Mouse (Mus musculus): Measurements from ENCODE around the gene Saysd1.

Saysd1 gene

GRCm38 (mm10) chr14:20138484-20139355 lies at the start of gene Saysd1:
Saysd1 (minus strand) TSS chr14:20138534.
- no peak for DNase-seq

- DNase-seq, result no peak
These were observed 47.1 kb upstream of the Saysd1 start for GRCm38 (mm10) chr14:20185426-20185825.

- DNase-seq, result no peak
These were observed 45.4 kb upstream of the Saysd1 start for GRCm38 (mm10) chr14:20183701-20184100.

GRCm38 (mm10) chr14:20182596-20182995 lies 44.3 kb upstream of the Saysd1 start:
- DNase-seq, result no peak

- DNase-seq, result peak; percentile 90 to 93
These were observed 43.2 kb upstream of the Saysd1 start, which contains the start of gene Kcnk5 for GRCm38 (mm10) chr14:20181466-20181921. Kcnk5 (minus strand) TSS chr14:20181809.

GRCm38 (mm10) chr14:20180751-20181162 lies 42.4 kb upstream of the Saysd1 start:
- peak; percentile 49 to 66 for DNase-seq

GRCm38 (mm10) chr14:20180304-20180703 lies 42.0 kb upstream of the Saysd1 start:
- no peak for DNase-seq

- no peak for DNase-seq
These were observed 41.5 kb upstream of the Saysd1 start for GRCm38 (mm10) chr14:20179731-20180280.

GRCm38 (mm10) chr14:20179080-20179479 lies 40.7 kb upstream of the Saysd1 start:
- DNase-seq, result no peak

GRCm38 (mm10) chr14:20178593-20178992 lies 40.3 kb upstream of the Saysd1 start:
- DNase-seq, result no peak

- DNase-seq, result peak; percentile 68 to 72
These were observed 39.3 kb upstream of the Saysd1 start for GRCm38 (mm10) chr14:20177494-20178123.

GRCm38 (mm10) chr14:20175705-20176104 lies 37.4 kb upstream of the Saysd1 start:
- DNase-seq, result no peak

GRCm38 (mm10) chr14:20175114-20175513 lies 36.8 kb upstream of the Saysd1 start:
- DNase-seq, result no peak

GRCm38 (mm10) chr14:20174696-20175095 lies 36.4 kb upstream of the Saysd1 start:
- no peak for DNase-seq

- DNase-seq, result no peak
These were observed 35.6 kb upstream of the Saysd1 start for GRCm38 (mm10) chr14:20173873-20174490.

GRCm38 (mm10) chr14:20172924-20173323 lies 34.6 kb upstream of the Saysd1 start:
- DNase-seq, result no peak

- DNase-seq, result no peak
These were observed 34.2 kb upstream of the Saysd1 start for GRCm38 (mm10) chr14:20172509-20172908.

- DNase-seq, result no peak
These were observed 33.5 kb upstream of the Saysd1 start for GRCm38 (mm10) chr14:20171840-20172239.

- no peak for DNase-seq
These were observed 30.9 kb upstream of the Saysd1 start for GRCm38 (mm10) chr14:20169251-20169650.

- no peak for DNase-seq
These were observed 30.1 kb upstream of the Saysd1 start for GRCm38 (mm10) chr14:20168478-20168877.

GRCm38 (mm10) chr14:20168054-20168453 lies 29.7 kb upstream of the Saysd1 start:
- no peak for DNase-seq

GRCm38 (mm10) chr14:20165413-20165812 lies 27.1 kb upstream of the Saysd1 start:
- peak; percentile 66 to 80 for DNase-seq

GRCm38 (mm10) chr14:20164438-20164837 lies 26.1 kb upstream of the Saysd1 start:
- DNase-seq, result no peak
